Mouse (Mus musculus) liver, adult 2 months (tissue): ENCODE measurements around the gene Phkb.

ENCODE experiments used
- CTCF ChIP-seq: fragments of 200-500 bp; IDR thresholded peaks from 2 replicates; pipeline ENCODE4 v1.5.1; 2011; ENCODE audit warnings: low read depth, low read length, control low read depth
- POLR2A ChIP-seq: fragments of 200-500 bp; IDR thresholded peaks from 2 replicates; pipeline ENCODE4 v1.6.1; 2011; ENCODE audit warnings: low read length, control low read depth; ENCODE audit not compliant: insufficient read depth; ENCODE audit errors: extremely low read depth

- no peak for TF ChIP-seq POLR2A
- TF ChIP-seq CTCF: no peak
Observed at GRCm38 (mm10) chr8:85854220-85855123, 13.7 kb downstream of the Phkb start.
